Mouse (Mus musculus) 3134 (cell line): ENCODE measurements around the gene Gm26938.

ENCODE experiments used
- DNase-seq: peaks from one replicate; pipeline ENCODE4 v3.0.0-alpha.2; 2011; ENCODE audit warnings: low spot score; ENCODE audit not compliant: insufficient read length; ENCODE audit errors: extremely low read depth

The Gm26938 gene

DNA sequence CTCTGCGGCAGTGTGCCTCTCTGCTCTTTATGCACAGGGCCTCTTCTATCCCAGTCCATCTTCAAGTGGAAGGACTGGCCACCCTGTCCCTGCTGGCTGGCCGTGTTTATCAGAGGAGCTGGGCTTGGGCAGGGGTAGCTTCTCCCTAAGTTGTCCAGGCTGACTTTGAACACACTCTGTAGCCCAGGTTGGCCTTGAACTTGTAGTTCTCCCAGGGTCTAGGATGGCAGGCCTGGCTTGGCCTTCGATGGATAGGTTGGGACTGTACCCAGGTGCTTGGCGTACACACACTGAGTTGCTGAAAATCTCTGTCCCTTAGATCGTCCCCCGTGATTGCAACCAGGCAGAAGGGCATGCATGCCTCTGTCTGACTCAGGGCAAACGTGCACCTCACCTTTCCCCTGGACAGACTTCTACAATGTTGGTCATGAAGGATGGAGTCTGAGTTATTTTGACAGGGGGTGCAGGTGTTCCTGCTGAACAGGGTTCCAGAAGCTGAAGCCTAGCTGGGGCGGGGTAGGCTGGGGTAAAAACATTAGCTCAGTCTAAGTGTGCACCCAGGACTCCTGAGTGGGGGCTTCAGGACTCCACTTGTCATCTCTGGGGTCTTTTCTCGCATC lies 30.1 kb downstream of the Gm26938 start:
- DNase-seq = no peak

DNA sequence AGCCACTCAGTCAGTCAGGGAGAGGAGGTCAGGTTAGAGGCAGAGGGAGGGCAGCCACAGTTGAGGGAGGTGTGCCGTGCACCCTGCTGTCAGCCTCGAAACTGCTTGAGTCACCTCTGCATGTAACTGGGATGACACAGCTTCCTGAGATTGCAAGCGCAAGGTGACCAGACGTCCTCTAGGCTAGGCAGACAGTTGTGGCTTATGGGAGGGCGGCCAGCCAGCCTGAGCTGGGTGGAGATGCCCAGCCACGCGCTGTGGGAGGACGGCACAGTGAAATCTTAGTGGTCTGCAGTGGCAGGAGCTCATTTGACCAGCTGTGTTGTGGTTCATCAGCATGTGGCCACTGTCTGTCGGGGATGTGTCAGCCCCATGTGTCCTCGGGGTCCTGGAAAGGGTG lies 31.3 kb downstream of the Gm26938 start:
- DNase-seq = peak; percentile 84

DNA sequence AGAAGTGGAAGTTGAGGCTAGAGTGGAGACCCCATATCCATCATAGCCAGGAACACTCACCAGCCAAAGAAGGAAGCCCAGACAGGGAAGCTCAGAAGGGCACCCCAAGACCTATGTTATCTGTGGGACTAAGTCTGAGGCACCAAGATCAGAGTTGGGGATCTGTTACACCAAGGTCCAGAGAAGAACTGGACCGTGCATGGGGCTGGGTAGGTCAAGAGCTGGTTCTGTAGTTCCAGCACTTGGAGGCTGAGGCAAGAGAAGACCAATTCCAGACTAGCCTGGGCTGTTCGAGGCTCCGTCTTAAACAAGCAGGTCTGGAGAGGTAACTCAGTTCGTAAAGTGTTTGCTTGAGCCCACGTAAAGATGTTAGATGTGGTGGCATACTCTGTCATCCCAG lies 32.1 kb downstream of the Gm26938 start:
- no peak for DNase-seq

DNA sequence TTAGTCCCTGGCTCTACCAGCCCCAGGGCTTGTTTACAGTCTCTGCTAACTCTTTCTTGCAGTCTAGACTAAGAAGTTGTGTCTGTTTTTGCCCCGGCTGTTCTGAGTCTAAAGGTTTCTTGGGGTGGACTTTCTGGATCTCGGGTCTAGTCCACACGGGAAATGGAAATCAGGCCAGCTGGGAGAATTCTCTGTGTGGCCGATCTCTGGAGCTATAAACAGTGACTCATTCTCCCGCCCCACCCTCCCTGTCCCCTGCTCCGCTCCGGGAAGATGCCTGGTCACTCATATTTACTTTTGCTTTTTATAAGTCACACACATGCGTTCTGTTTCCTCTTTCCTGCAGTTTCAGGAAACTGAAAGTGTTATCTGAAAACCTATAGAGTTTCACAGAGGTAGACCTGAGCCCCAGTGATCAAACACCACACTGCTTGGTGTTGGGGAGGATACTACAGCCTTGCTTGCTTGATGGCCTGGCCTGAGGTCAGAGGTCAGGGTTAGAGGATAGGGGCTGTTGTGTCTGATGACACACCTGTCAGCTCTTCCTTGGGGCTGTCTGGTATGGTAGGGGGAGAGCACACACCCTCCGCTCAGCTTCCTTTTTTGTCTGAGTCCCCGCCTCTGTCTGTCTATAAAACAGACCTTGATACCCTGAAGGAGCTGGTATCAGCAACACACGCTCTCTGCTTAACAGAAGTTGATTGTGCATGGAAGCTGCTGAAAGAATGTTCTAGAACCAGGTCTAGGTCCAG lies 32.7 kb downstream of the Gm26938 start:
- DNase-seq = peak; percentile 60

DNA sequence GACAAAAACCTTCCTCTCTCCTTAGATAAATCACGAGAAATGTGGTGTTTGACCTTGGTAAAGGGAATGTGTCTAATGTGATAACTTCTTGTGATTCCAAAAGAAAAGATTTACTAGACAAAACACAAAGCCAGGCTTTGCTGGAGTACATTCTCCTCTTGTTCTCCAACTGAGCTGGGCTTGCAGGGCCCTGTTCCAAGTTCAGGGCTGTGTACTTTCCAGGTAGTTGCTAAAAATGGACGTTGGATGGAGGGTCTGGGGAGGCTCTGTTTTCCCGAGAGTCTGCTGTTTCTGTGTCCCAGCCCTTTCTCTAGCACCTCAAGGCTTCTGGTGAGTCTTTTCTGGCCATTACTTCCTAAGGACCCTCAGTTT lies 33.3 kb downstream of the Gm26938 start:
- no peak for DNase-seq

DNA sequence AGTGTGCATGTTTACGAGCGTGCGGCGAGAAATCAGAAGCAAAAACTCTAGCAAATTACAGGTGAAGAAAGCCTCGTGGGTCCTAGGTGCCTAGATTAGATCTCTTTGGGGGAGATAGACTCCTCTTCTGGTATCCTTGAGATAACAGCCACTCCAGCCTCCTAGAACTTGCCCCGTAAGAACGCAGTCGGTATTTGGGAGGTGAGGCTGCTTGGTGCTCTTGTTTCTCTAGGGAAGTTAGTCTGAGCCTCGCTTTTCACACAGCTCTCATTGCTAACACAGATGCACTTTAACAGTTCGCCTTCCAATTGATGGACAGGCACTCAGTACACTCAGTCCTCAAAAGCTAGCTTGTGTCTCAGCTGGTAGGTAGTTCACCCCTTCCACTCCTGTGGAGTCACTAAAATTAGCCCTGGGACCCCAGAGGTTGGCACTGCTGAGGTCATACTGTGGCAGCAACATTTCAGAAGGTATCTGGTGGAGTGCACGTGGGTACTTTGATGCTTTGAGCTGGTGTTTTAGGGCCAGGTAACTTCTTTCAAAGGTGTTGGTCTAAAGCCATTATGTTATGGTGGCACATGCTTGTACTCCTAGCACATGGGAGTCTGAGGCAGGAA lies 33.9 kb downstream of the Gm26938 start:
- DNase-seq = no peak

DNA sequence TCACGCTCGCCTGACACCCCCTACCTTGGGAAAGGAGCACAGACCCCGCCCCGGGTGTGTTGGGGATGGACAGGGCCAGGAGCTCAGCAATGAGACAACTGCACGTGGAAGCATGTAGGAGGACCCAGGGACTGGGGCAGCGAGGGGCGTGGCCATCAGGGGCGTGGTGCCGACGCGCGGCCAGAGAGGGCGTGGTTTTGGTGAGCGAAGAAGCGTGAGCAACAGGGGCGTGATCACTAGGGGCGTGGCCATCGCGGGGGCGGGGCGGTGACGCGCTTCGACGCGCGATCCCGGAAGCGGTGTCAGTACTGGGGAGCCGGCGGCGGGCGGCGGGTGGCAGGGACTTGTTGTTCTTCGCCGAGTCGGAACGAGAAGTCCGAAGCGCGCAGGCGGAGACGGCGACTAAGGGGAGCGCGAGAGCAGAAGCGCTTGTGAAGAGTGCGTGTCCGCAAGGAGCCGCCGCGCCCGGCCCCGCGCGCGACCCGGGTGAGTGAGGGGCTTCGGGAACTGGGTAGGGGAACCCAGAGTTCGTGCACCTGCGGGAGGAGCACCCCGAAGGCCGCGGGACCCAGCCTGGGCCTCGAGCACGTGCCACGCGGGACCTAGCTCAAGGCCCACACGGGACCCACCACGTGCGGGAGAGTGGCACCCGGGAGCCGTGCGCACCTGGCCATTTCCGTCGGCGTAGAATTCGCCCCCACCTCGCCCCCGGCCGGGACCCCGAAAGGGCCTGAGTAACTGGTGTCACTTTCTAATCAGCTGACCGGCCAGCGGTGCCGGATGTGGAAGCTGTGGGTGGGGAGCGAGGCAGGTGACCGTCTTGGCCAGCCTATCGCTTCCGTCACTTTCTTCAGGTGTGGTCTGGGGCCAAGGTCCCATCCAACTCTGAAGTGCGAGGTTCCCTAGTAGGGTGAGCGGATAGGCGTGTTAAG lies 34.7 kb downstream of the Gm26938 start, which contains the start of gene Mafk:
Mafk (plus strand) TSS at position 287 of the 932 bp plus-strand sequence.
- peak; percentile 99 for DNase-seq

DNA sequence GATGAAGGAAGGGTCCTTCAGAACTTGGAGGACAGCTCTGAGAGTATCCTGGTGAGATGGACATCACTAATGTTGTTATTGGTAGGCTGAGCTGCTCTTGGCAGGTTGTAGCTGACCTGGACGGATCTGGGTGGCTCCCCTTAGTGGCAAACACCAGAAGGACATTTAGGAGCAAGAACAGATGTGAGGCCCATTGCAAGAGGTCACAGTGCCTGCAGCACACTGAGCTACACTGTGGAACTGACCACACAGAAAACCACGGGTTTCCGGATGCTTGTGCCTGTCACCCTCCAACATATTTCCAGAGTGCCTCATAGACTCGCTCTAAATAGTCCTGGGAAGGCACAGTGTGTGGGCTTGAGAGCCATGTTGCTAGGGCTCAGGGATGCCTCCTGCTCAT lies 36.7 kb downstream of the Gm26938 start:
- DNase-seq = peak; percentile 81

DNA sequence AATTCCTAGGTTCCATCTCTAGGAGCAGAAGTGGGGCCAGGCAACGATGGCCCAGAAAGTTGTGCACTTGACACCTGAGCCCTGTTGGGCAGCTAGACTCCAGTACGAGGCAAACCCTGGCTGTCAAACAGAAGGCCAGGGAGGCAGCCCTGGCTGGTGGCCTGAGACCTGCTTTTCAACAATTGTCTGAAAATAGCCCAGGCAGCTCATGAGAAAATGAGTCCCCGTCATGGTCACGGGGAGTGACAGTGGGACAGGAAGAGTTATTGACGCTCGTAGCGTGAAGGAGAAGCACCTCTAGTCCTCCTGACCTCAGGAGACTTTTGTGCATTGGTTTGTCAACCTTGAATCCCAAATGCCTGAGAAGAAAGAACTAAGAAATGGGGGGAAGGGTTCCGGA lies 44.8 kb downstream of the Gm26938 start:
- DNase-seq = no peak

DNA sequence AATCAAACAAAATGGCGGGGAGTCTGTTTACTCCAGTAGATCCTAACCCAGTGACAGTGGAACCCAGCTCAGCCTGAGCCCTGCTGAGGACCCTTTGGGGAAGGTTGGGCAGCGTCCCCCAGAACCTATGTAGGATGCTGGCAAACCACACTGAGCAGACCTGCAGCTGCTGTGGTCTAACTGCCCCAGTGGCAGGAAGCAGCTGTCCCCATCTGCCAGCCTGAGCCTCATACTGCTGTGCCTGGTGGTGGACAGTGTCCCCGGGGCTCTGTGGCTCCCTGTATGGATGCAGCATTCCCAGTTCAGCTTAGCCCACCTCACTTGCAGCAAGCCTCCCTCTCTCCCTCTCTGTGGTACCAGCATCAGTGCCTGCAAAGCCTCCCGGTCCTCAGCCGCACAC lies 49.2 kb downstream of the Gm26938 start:
- DNase-seq = no peak

DNA sequence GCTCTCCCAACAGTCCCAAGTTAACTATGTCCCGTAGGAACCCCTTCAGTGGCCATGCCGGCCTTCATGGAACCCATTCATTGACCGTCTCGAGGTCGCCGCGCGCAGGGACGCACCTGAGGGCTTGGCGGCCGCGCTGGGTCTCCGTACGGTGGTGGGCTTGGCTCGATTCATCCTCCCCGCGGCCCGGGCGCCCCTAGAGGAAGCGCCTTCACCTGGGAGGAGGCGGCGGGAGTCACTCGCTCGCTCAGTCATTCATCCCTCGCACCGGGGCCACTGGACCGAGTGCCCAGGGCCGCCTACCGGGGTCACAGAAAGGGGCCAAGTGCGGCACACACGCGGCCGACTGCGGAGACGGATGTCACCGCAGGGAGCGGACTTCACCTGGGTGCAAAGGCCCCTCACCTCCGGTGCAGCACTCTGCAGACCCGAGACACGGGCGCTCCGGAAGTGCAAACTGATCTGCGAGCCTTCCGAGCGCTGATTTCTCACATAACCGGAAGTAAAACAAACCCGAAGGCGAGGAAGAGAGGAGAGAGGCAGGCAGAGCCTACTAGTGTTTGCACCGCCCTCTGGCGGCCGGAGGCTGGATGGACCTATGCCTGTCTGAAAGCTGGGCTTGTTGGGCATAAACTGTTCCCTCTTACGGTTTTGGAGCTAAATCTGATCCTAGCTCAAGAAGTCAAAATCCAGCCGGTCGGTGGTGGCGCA lies 50.8 kb downstream of the Gm26938 start, which contains the start of gene Ints1:
Ints1 (minus strand) TSS at position 459 of the 711 bp plus-strand sequence.
- peak; percentile 86 for DNase-seq

DNA sequence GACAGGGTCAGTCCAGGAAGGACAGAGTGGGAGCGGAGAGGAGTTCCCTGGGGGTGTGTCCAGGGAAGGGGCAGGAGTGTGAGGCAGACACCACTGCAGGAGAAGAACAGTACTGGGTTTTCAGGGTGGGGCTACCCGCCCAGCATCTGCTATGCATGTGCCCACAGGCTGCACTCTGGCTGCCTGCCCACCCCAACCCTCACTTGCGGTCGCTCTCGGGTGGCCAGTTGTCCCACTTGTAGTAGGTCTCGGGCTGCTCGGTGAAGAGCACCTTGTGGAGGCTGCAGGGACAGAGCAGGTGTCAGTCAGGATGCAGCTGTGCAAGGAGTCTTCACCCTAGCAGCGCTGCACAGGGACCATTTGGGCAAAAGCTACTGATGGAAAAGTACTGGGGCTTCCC lies 58.0 kb downstream of the Gm26938 start:
- no peak for DNase-seq

DNA sequence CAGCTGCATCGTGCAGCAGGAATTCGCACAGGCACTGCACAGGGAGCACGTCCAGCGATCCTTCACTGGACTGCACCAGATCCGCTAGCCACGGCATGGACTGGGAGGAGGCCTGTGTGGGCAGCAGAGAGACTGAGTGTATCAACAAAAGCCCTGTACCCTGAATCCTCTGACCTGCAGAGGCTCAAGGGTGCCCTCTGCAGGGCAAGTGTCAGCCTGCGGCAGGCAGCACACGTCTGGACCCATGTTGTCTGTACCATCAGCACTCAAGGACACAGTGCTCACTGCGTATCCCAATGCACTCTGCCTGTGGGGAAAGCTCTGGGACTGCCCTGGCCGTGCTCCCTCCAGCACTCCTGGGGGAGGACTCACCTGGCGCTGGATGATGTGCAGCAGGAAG lies 61.9 kb downstream of the Gm26938 start:
- no peak for DNase-seq

DNA sequence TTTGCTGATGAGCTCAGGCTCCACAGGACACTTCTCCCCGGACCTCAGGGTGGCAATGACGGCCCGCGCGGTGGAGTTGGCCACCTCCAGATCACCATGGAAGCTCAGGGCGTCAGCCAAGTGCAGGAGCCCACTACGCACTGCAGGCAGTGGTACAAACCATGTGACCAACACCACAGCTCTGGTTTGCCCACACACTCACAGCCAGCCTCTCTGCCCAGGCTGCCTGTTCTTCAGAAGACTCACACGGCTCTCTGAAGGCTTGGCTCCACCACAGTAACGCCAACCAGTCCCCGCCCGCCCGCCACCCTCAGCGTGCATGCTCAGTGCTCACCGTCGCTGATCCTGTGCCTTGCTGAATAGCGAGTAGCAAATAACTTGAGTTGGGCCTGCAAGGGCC lies 68.1 kb downstream of the Gm26938 start:
- no peak for DNase-seq
